Mouse (Mus musculus): ENCODE results near the gene Trim27. TPM values are rescaled to one million over a fixed set of nuclear protein-coding genes. Genes with fewer than 3 reads are reported as not detected.

The Trim27 gene
- polyA plus RNA-seq, 1 experiment from 2014 or later, result 140 TPM

DNA sequence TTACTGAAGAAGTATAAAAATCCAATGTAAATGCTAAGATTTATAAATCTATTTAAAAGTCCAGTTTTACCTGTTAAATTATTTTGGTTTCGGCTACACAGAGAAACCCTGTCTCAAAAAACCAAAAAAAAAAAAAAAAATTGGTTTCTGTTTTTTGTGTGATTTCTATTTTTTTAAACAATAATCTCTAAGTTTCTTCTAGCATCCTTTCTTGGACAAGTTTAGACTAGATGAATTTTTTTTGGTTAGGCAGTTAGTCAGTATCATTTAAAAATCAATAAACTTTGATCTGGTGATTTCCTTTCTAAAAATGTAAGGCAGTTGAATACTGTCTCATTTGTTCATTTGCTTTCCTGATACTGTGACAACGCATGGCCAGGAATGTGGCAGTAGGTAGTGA lies 19.1 kb downstream of the Trim27 start:
- Histone ChIP-seq H3K9ac (no peak overlapping the region), H3K36me3 (peaks cover 25% of the 10 kb centered on the region), H3K4me2 (replicated peaks) (0 out of 2 replicates have a peak overlapping the region, but pooled peaks have one; percentile 60), H3K4me3 (no peak overlapping the region), H3K9me3 (no peaks in the 10 kb centered on the region), H3K4me1 (no peaks in the 10 kb centered on the region), H3K27me3 (no peaks in the 10 kb centered on the region), H3K27ac (no peak overlapping the region)
- no peak for ATAC-seq (ENCODE audit: low FRiP score, low read depth)
- WGBS, result 63% methylated on average over 2 of the region's 2 CpGs

DNA sequence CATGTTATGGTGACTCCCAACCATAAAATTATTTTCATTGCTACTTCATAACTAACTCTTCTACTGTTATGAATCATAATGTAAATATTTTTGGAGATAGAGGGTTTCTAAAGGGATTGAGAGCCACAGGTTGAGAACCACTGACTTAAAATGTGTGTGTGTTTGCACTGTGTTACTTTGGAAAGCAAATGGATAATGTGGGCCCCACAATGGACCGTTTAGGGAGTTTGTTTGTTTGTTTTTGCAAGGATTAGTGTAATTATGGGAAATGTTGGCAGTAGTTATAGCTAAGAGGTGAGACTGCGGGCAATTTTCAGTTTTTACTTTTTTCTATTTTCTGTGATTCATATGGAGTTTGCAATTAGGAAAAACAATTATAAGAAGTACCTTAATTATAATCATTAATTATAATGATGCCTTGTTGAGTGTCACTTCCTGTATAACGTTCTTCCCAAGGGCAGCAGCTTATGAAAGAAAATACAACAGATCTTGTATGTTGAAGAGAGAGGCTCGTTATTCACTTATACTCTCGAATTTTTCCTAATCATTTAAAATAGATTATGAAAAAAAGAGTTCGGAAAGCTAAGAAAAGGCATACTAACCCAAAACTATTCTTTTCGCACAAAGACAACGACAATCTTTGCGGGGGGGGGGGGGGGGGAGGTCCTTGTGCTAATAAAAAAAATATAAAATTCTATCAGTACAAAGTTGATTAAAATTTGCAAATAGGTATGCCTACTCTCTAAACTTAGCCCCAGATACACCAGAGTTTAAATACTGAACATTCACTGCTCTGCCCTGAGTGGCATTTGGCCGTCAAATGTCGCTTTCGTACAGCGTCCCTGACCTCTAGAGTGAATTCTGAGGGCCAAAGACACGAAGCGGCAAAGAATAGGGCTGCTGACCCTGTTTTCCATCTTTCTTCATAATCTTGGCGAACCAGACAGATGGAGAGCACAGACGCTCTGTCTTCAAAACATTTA lies 20.1 kb downstream of the Trim27 start:
- Histone ChIP-seq H3K4me1 (no peaks in the 10 kb centered on the region), H3K27me3 (no peaks in the 10 kb centered on the region), H3K4me3 (peak overlapping the region; percentile 66), H3K9ac (peak overlapping the region; percentile 65), H3K36me3 (peaks cover 15% of the 10 kb centered on the region), H3K4me2 (replicated peaks) (peak overlapping the region; percentile 60), H3K9me3 (0 out of 2 replicates have a peak, but pooled peaks cover 3% of the 10 kb centered on the region), H3K27ac (peak overlapping the region; percentile 83)
- peak; percentile 57; the same call in 1 of the 2 replicates for ATAC-seq (ENCODE audit: low FRiP score, low read depth)
- 4% methylated on average over 17 of the region's 17 CpGs for WGBS

GRCm38 (mm10) chr13:21200043-21200999 lies 21.1 kb downstream of the Trim27 start:
- Histone ChIP-seq H3K9ac (peak overlapping the region; percentile 70), H3K4me1 (no peaks in the 10 kb centered on the region), H3K36me3 (peaks cover 5% of the 10 kb centered on the region), H3K4me2 (replicated peaks) (peak overlapping the region; percentile 60), H3K9me3 (0 out of 2 replicates have a peak, but pooled peaks cover 3% of the 10 kb centered on the region), H3K27ac (peak overlapping the region; percentile 83), H3K4me3 (peak overlapping the region; percentile 66), H3K27me3 (no peaks in the 10 kb centered on the region)
- peak; percentile 93 for ATAC-seq (ENCODE audit: low FRiP score, low read depth)
- 5% methylated on average over 48 of the region's 48 CpGs for WGBS

DNA sequence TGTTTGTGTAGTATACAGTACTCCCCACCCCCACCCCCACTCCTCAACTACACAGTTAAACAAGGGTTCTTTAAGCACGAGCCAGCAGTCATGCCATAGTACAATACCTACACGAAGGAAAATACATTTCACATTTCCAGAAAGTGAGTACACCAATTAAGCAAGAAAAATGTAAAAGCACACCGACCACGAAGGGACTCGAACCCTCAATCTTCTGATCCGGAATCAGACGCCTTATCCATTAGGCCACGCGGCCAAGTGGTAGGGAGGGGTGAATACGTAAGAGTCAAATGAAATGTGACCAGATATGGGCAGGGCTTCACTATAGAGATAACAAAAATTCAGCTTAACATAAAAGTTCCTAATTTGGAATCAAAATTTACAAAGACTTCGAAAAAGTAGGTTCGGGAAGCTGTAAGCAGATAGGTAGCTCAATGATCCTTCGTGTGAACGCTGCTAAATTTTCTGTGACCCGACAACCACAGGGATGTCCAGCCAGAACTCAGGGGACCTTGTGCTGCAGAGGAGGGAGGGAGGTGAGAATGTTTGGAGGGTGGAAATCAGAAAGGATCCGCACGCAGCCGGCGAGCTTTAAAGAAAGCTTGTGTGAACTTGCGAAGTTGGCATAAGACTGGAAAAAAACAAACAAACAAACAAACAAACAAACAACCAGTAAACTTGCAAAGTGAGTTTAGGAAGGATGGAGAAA lies 36.2 kb downstream of the Trim27 start:
- H3K27me3 ChIP-seq, result no peaks in the 10 kb centered on the region
- H3K4me3 ChIP-seq, result peak overlapping the region; percentile 32
- WGBS, result 2% methylated on average over 20 of the region's 20 CpGs
- H3K9me3 ChIP-seq, result no peaks in the 10 kb centered on the region; the same call in 1 of the 2 replicates
- peak overlapping the region; percentile 56 for H3K4me2 ChIP-seq (replicated peaks)
- no peaks in the 10 kb centered on the region for H3K36me3 ChIP-seq
- peak overlapping the region; percentile 0; the same call in 1 of the 2 replicates for H3K9ac ChIP-seq
- no peak overlapping the region for H3K27ac ChIP-seq
- no peaks in the 10 kb centered on the region for H3K4me1 ChIP-seq
- peak; percentile 80 for ATAC-seq (ENCODE audit: low FRiP score, low read depth)

GRCm38 (mm10) chr13:21216781-21217180 lies 37.5 kb downstream of the Trim27 start:
- no peaks in the 10 kb centered on the region for H3K9me3 ChIP-seq
- no peak overlapping the region for H3K27ac ChIP-seq
- no peak overlapping the region for H3K9ac ChIP-seq
- no peak overlapping the region for H3K4me3 ChIP-seq
- WGBS, result 41% methylated on average over 1 of the region's 1 CpGs
- H3K27me3 ChIP-seq, result no peaks in the 10 kb centered on the region
- 0 out of 2 replicates have a peak, but pooled peaks cover 3% of the 10 kb centered on the region for H3K4me1 ChIP-seq
- no peaks in the 10 kb centered on the region for H3K36me3 ChIP-seq
- no peak overlapping the region for H3K4me2 ChIP-seq (replicated peaks)
- ATAC-seq (ENCODE audit: low FRiP score, low read depth), result no peak

DNA sequence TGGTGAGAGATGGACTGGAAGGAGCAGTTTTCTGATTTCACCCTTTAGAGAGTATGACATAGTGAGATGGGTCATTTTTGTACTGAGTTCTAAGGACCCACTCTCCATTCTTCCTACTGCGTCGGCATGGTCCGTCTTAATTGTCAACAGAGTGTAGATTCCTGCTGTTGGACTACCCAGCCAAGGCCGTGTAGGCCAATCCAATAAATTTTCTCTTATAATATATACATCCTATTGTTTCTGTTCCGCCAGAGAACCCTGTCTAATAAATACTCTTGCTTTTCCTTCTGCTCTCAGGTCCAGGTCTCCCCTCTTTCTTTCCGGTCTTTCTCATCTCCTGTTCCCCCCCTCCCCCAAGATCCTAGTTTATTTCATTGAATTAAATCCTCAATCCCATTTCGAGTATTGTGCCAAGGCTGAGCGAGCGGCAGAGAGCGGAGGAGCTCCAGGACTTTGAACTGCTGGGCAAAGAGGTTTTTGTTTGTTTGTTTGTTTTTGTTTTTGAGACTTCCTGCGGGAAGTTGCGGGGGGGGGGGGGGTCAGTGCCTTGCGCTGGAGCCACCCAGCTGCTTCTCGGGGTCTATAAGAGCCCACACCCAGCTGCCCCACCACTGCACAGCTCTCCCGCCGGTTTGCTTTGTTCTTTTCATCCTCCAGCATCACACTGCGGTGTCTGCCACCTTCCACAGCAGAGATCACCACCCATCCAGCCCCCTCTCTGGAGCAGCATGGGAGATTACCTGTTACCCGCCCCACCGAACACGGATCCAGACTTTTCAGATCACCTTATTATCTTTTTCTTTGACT lies 42.6 kb downstream of the Trim27 start:
- Histone ChIP-seq H3K4me2 (replicated peaks) (peak overlapping the region; percentile 70), H3K4me3 (peak overlapping the region; percentile 55), H3K27ac (peak overlapping the region; percentile 58; the same call in 1 of the 2 replicates), H3K36me3 (no peaks in the 10 kb centered on the region), H3K9ac (peak overlapping the region; percentile 69), H3K9me3 (no peaks in the 10 kb centered on the region), H3K27me3 (no peaks in the 10 kb centered on the region), H3K4me1 (0 out of 2 replicates have a peak, but pooled peaks cover 3% of the 10 kb centered on the region)
- WGBS, result 2% methylated on average over 20 of the region's 20 CpGs
- ATAC-seq (ENCODE audit: low FRiP score, low read depth), result peak; percentile 85

GRCm38 (mm10) chr13:21222463-21223022 lies 43.3 kb downstream of the Trim27 start:
- Histone ChIP-seq H3K4me1 (0 out of 2 replicates have a peak, but pooled peaks cover 3% of the 10 kb centered on the region), H3K4me3 (peak overlapping the region; percentile 55), H3K9me3 (no peaks in the 10 kb centered on the region), H3K9ac (peak overlapping the region; percentile 69; the same call in 1 of the 2 replicates), H3K27me3 (no peaks in the 10 kb centered on the region), H3K4me2 (replicated peaks) (peak overlapping the region; percentile 70), H3K27ac (no peak overlapping the region), H3K36me3 (no peaks in the 10 kb centered on the region)
- peak; percentile 93 for ATAC-seq (ENCODE audit: low FRiP score, low read depth)
- under 1% methylated on average over 20 of the region's 20 CpGs for WGBS

GRCm38 (mm10) chr13:21223242-21223655 lies 44.0 kb downstream of the Trim27 start:
- peak overlapping the region; percentile 67 for H3K9ac ChIP-seq

GRCm38 (mm10) chr13:21224376-21224775 lies 45.1 kb downstream of the Trim27 start:
- no peak overlapping the region for H3K4me2 ChIP-seq (replicated peaks)
- H3K36me3 ChIP-seq, result no peaks in the 10 kb centered on the region
- H3K4me3 ChIP-seq, result no peak overlapping the region
- no peak overlapping the region for H3K27ac ChIP-seq
- ATAC-seq (ENCODE audit: low FRiP score, low read depth), result no peak
- no peak overlapping the region for H3K9ac ChIP-seq
- no peaks in the 10 kb centered on the region for H3K27me3 ChIP-seq
- H3K4me1 ChIP-seq, result 0 out of 2 replicates have a peak, but pooled peaks cover 3% of the 10 kb centered on the region
- 76% methylated on average over 1 of the region's 1 CpGs for WGBS
- no peaks in the 10 kb centered on the region for H3K9me3 ChIP-seq

More at GRCm38 (mm10) chr13:21223242-21223655, 44.0 kb downstream of the Trim27 start:
- 0 out of 2 replicates have a peak, but pooled peaks cover 3% of the 10 kb centered on the region for H3K4me1 ChIP-seq
- H3K9me3 ChIP-seq, result no peaks in the 10 kb centered on the region
- under 1% methylated on average over 10 of the region's 10 CpGs for WGBS
- no peaks in the 10 kb centered on the region for H3K27me3 ChIP-seq
- no peak for ATAC-seq (ENCODE audit: low FRiP score, low read depth)
- H3K4me2 ChIP-seq (replicated peaks), result peak overlapping the region; percentile 70
- no peaks in the 10 kb centered on the region for H3K36me3 ChIP-seq
- H3K4me3 ChIP-seq, result peak overlapping the region; percentile 55
- no peak overlapping the region for H3K27ac ChIP-seq

- WGBS, result 65% methylated on average over 6 of the region's 6 CpGs
Measured at GRCm38 (mm10) chr13:21225206-21225605, 46.0 kb downstream of the Trim27 start.

More at GRCm38 (mm10) chr13:21225206-21225605, 46.0 kb downstream of the Trim27 start:
- H3K27ac ChIP-seq, result no peak overlapping the region
- no peaks in the 10 kb centered on the region for H3K36me3 ChIP-seq
- no peaks in the 10 kb centered on the region for H3K27me3 ChIP-seq
- H3K4me1 ChIP-seq, result 0 out of 2 replicates have a peak, but pooled peaks cover 3% of the 10 kb centered on the region
- no peak overlapping the region for H3K9ac ChIP-seq
- H3K4me2 ChIP-seq (replicated peaks), result no peak overlapping the region
- H3K9me3 ChIP-seq, result no peaks in the 10 kb centered on the region
- H3K4me3 ChIP-seq, result no peak overlapping the region
- no peak for ATAC-seq (ENCODE audit: low FRiP score, low read depth)
